Mouse (Mus musculus) lung, postnatal 14 days (tissue): Measurements from ENCODE around the gene Tmprss3.

Experiments used
- DNase-seq: peaks from one replicate; pipeline ENCODE4 v3.0.0; 2021

The Tmprss3 gene

GRCm38 (mm10) chr17:31136291-31136690 lies 62.5 kb downstream of the Tmprss3 start:
- DNase-seq: no peak

- no peak for DNase-seq
Measured at GRCm38 (mm10) chr17:31134913-31135312, 63.9 kb downstream of the Tmprss3 start.

DNA sequence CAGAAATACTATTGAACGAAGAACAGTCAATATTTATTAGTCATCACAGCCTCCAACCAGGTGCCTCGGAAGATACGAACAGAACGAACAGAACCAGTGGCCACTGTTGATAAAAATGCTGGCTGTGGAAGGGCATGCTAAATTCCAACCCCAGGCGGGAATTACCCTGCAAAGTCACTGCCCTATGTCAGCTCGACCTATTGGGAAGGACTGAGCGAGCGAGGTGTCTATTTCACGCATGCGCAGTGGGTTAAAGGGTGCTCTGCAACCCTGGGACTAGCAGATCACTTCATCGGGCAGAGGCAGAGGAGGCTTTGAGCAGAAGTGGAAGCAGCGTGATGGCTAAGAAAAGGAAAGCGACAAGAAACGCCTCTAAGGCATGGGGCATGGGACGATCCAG lies 65.0 kb downstream of the Tmprss3 start:
- no peak for DNase-seq

DNA sequence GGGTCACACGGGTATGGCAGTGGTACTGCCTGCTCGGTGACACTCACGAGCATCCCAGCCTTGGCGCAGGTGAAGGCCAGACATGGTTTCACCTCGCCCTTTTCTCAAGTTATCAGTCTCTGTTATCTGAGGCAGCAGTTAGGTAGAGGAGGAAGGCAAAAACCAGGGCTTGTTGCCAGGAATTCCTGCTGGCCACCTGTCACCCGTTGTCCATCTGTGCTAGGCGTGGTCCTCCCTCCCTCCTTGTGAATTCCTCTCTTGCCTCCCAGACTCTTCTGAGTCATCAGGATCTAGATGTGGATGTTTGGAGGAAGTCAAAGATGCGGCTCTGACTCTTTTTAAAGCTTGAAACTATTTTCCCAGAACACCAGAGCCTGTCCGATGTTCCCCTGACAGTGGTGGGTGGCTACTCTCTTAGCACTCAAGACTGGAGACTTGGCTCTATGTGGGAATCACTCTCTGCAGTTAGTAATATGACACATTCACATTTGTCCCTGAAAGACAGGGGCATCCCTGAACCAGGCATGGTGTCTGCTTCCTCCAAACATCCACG lies 67.4 kb downstream of the Tmprss3 start:
- no peak for DNase-seq

- DNase-seq: no peak
Measured at GRCm38 (mm10) chr17:31129452-31129851, 69.3 kb downstream of the Tmprss3 start, which contains the start of gene Tff3. Gene Tff3 (minus strand): TSS chr17:31129646.
